Mouse (Mus musculus): ENCODE data around the gene Myh15. TPM values are rescaled to one million over a fixed set of nuclear protein-coding genes. Genes with fewer than 3 reads are reported as not detected.

Myh15 gene
- total RNA-seq (2014; rRNA removed; ENCODE audit: low replicate concordance): not detected in 2 replicates
- polyA plus RNA-seq (2015; fragmentation: Nextera tagmentation; extraction: Ambion mirVana): not detected in 2 replicates

- Histone ChIP-seq H3K9ac (replicated peaks; ENCODE audit: low read depth, low read length) (no peak within 1 kb of the TSS), H3K27me3 (ENCODE audit: control insufficient read depth, insufficient read depth, low read length) (no peaks in the 10 kb centered on the region), H3K4me2 (ENCODE audit: low read depth, low read length) (no peak within 1 kb of the TSS), H3K4me1 (ENCODE audit: control insufficient read depth, insufficient read depth) (no peaks in the 10 kb centered on the region), H3K36me3 (replicated peaks; ENCODE audit: control insufficient read depth, insufficient read depth, low read length) (no peaks in the 10 kb centered on the region), H3K9me3 (replicated peaks; ENCODE audit: control insufficient read depth, low read length) (no peaks in the 10 kb centered on the region), H3K27ac (ENCODE audit: low read depth) (no peak within 1 kb of the TSS), H3K4me3 (ENCODE audit: low read depth, low read length) (no peak within 1 kb of the TSS)
- DNase-seq (ENCODE audit: low spot score) (no peak), ATAC-seq (ENCODE audit: insufficient read depth, low read depth) (no peak)
- TF ChIP-seq EP300 (IDR thresholded peaks at IDR 0.05; ENCODE audit: low read depth) (no peak), CTCF (IDR thresholded peaks at IDR 0.05; ENCODE audit: low read depth) (no peak)
- 77% methylated on average over 1 of the region's 1 CpGs for WGBS
Observed at GRCm38 (mm10) chr16:49057186-49057585, at the start of gene Myh15. TSS of gene Myh15 (plus strand) at chr16:49057486.

- no peaks in the 10 kb centered on the region for H3K9me3 ChIP-seq (replicated peaks; ENCODE audit: control insufficient read depth, low read length)
- H3K27ac ChIP-seq (ENCODE audit: low read depth): no peak overlapping the region
- WGBS: 76% methylated on average over 5 of the region's 5 CpGs
- H3K4me3 ChIP-seq (ENCODE audit: low read depth, low read length): no peak overlapping the region
- TF ChIP-seq CTCF (IDR thresholded peaks at IDR 0.05; ENCODE audit: low read depth) (peak; percentile 31), EP300 (IDR thresholded peaks at IDR 0.05; ENCODE audit: low read depth) (no peak)
- DNase-seq (ENCODE audit: low spot score) (no peak), ATAC-seq (ENCODE audit: insufficient read depth, low read depth) (no peak)
- H3K4me2 ChIP-seq (ENCODE audit: low read depth, low read length): no peak overlapping the region
- H3K4me1 ChIP-seq (ENCODE audit: control insufficient read depth, insufficient read depth): no peaks in the 10 kb centered on the region
- no peaks in the 10 kb centered on the region for H3K27me3 ChIP-seq (ENCODE audit: control insufficient read depth, insufficient read depth, low read length)
- peaks cover 38% of the 10 kb centered on the region for H3K36me3 ChIP-seq (replicated peaks; ENCODE audit: control insufficient read depth, insufficient read depth, low read length)
- H3K9ac ChIP-seq (replicated peaks; ENCODE audit: low read depth, low read length): no peak overlapping the region
Observed at GRCm38 (mm10) chr16:49016620-49017332, 40.5 kb upstream of the Myh15 start.

GRCm38 (mm10) chr16:49035852-49036251, 21.4 kb upstream of the Myh15 start:
- Histone ChIP-seq H3K27me3 (ENCODE audit: control insufficient read depth, insufficient read depth, low read length) (no peaks in the 10 kb centered on the region), H3K4me2 (ENCODE audit: low read depth, low read length) (no peak overlapping the region), H3K9me3 (replicated peaks; ENCODE audit: control insufficient read depth, low read length) (no peaks in the 10 kb centered on the region), H3K4me3 (ENCODE audit: low read depth, low read length) (no peak overlapping the region), H3K4me1 (ENCODE audit: control insufficient read depth, insufficient read depth) (no peaks in the 10 kb centered on the region), H3K36me3 (replicated peaks; ENCODE audit: control insufficient read depth, insufficient read depth, low read length) (no peaks in the 10 kb centered on the region), H3K27ac (ENCODE audit: low read depth) (no peak overlapping the region), H3K9ac (replicated peaks; ENCODE audit: low read depth, low read length) (no peak overlapping the region)
- WGBS: 64% methylated on average over 4 of the region's 4 CpGs
- TF ChIP-seq CTCF (IDR thresholded peaks at IDR 0.05; ENCODE audit: low read depth) (no peak), EP300 (IDR thresholded peaks at IDR 0.05; ENCODE audit: low read depth) (no peak)
- no peak for DNase-seq (ENCODE audit: low spot score)
- no peak for ATAC-seq (ENCODE audit: insufficient read depth, low read depth)

- DNase-seq (ENCODE audit: low spot score) (no peak), ATAC-seq (ENCODE audit: insufficient read depth, low read depth) (no peak)
- no peak overlapping the region for H3K4me3 ChIP-seq (ENCODE audit: low read depth, low read length)
- no peaks in the 10 kb centered on the region for H3K4me1 ChIP-seq (ENCODE audit: control insufficient read depth, insufficient read depth)
- no peaks in the 10 kb centered on the region for H3K36me3 ChIP-seq (replicated peaks; ENCODE audit: control insufficient read depth, insufficient read depth, low read length)
- WGBS: 52% methylated on average over 4 of the region's 4 CpGs
- no peak overlapping the region for H3K27ac ChIP-seq (ENCODE audit: low read depth)
- no peaks in the 10 kb centered on the region for H3K9me3 ChIP-seq (replicated peaks; ENCODE audit: control insufficient read depth, low read length)
- no peak for TF ChIP-seq CTCF (IDR thresholded peaks at IDR 0.05; ENCODE audit: low read depth)
- no peak for TF ChIP-seq EP300 (IDR thresholded peaks at IDR 0.05; ENCODE audit: low read depth)
- H3K4me2 ChIP-seq (ENCODE audit: low read depth, low read length): no peak overlapping the region
- no peaks in the 10 kb centered on the region for H3K27me3 ChIP-seq (ENCODE audit: control insufficient read depth, insufficient read depth, low read length)
- no peak overlapping the region for H3K9ac ChIP-seq (replicated peaks; ENCODE audit: low read depth, low read length)
Observed at GRCm38 (mm10) chr16:49037771-49038170, 19.5 kb upstream of the Myh15 start.

- Histone ChIP-seq H3K36me3 (replicated peaks; ENCODE audit: control insufficient read depth, insufficient read depth, low read length) (no peaks in the 10 kb centered on the region), H3K4me1 (ENCODE audit: control insufficient read depth, insufficient read depth) (no peaks in the 10 kb centered on the region), H3K9me3 (replicated peaks; ENCODE audit: control insufficient read depth, low read length) (no peaks in the 10 kb centered on the region), H3K4me3 (ENCODE audit: low read depth, low read length) (no peak overlapping the region), H3K27ac (ENCODE audit: low read depth) (no peak overlapping the region), H3K9ac (replicated peaks; ENCODE audit: low read depth, low read length) (no peak overlapping the region), H3K27me3 (ENCODE audit: control insufficient read depth, insufficient read depth, low read length) (no peaks in the 10 kb centered on the region), H3K4me2 (ENCODE audit: low read depth, low read length) (no peak overlapping the region)
- TF ChIP-seq EP300 (IDR thresholded peaks at IDR 0.05; ENCODE audit: low read depth) (no peak), CTCF (IDR thresholded peaks at IDR 0.05; ENCODE audit: low read depth) (no peak)
- WGBS: 66% methylated on average over 3 of the region's 3 CpGs
- ATAC-seq (ENCODE audit: insufficient read depth, low read depth): no peak
- DNase-seq (ENCODE audit: low spot score): no peak
Observed at GRCm38 (mm10) chr16:49040554-49041221, 16.6 kb upstream of the Myh15 start.

All from heart, postnatal 0 days (tissue).